Mouse (Mus musculus) activated CD4-positive, CD25-positive, alpha-beta regulatory T cell, adult 9 weeks (primary cell): Measurements from ENCODE around the gene Btbd35f22. TPM values are rescaled to one million over a fixed set of nuclear protein-coding genes. Genes with fewer than 3 reads are reported as not detected.

Experiments
- polyA plus RNA-seq: library from polyadenylated mRNA; unstranded; fragments of 100-300 nt; shearing (Covaris generic); gene quantifications from one replicate; pipeline ENCODE4 v1.2.1, GENCODE M21; 2017

The Btbd35f22 gene
- polyA plus RNA-seq, result not detected

DNA sequence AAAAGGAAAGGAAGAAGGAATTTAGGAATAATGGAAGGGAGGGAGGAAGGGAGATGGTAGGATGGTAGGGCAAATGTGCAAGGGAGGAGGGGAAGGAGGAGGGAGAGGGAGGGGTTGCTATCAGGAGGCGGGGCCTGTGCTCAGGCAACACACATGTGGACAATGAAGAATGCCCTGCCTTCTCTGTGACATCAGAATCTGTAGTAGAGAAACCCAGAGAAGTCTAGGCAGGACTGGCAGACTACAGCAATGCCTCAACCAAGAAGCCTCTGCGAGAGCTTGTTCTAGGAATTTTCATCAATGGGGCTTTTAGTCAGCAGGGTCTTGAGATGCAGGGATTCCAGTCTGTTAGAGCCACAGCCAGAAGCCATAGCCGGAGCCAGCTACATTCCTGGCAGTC lies at the start of gene Btbd35f22:
Gene Btbd35f22, plus strand, starts transcription at position 301 of the 400 bp plus-strand sequence.

Other genes starting within 250 kb of the Btbd35f22 start
- gene Gm21637, start 85.8 kb upstream of the Btbd35f22 start, polyA plus RNA-seq, result not detected
- gene Btbd35f2, start 230.6 kb downstream of the Btbd35f22 start, polyA plus RNA-seq, result not detected